Mouse (Mus musculus) cerebellum, adult 9-10 months (tissue): ENCODE data around the gene Sh3glb1.
A peak's percentile ranks its signal among the peaks of the same experiment; 100 is the strongest.

Experiments
- DNase-seq: peaks from one replicate; pipeline ENCODE4 v3.0.0; 2022

The Sh3glb1 gene

GRCm38 (mm10) chr3:144668949-144669348 is 51.2 kb downstream of the Sh3glb1 start:
- no peak for DNase-seq

GRCm38 (mm10) chr3:144668039-144668438 is 52.1 kb downstream of the Sh3glb1 start:
- DNase-seq: no peak

- no peak for DNase-seq
Measured at GRCm38 (mm10) chr3:144664363-144665299, 55.5 kb downstream of the Sh3glb1 start.

GRCm38 (mm10) chr3:144663415-144664093 is 56.6 kb downstream of the Sh3glb1 start:
- DNase-seq: no peak

GRCm38 (mm10) chr3:144662215-144662852 is 57.8 kb downstream of the Sh3glb1 start:
- DNase-seq: no peak

GRCm38 (mm10) chr3:144661439-144661838 is 58.7 kb downstream of the Sh3glb1 start:
- no peak for DNase-seq

- DNase-seq: no peak
Measured at GRCm38 (mm10) chr3:144644202-144644601, 75.9 kb downstream of the Sh3glb1 start.

- DNase-seq: peak; percentile 10
Measured at GRCm38 (mm10) chr3:144643301-144643871, 76.7 kb downstream of the Sh3glb1 start.

GRCm38 (mm10) chr3:144642141-144642540 is 78.0 kb downstream of the Sh3glb1 start:
- no peak for DNase-seq

GRCm38 (mm10) chr3:144640033-144640432 is 80.1 kb downstream of the Sh3glb1 start:
- no peak for DNase-seq

GRCm38 (mm10) chr3:144639387-144639786 is 80.7 kb downstream of the Sh3glb1 start:
- no peak for DNase-seq

- no peak for DNase-seq
Measured at GRCm38 (mm10) chr3:144638110-144638509, 82.0 kb downstream of the Sh3glb1 start.

- DNase-seq: no peak
Measured at GRCm38 (mm10) chr3:144635236-144635635, 84.9 kb downstream of the Sh3glb1 start.
